Mouse (Mus musculus) megakaryocyte, embryonic 14.5 days (primary cell): ENCODE measurements around the gene BC037034.

Experiments
- FLI1 ChIP-seq: IDR thresholded peaks from 2 replicates; pipeline ENCODE4 v1.6.1; 2012; ENCODE audit warnings: low read length, inconsistent platforms, mixed read lengths
- GATA1 ChIP-seq: IDR thresholded peaks from 3 replicates; pipeline ENCODE4 v1.6.1; 2012; ENCODE audit warnings: mixed read lengths, low read length, inconsistent platforms, borderline replicate concordance

- TF ChIP-seq GATA1 = no peak
- TF ChIP-seq FLI1 = no peak
Observed at GRCm38 (mm10) chr5:138256094-138256467, 7.8 kb downstream of the BC037034 start.
